Mouse (Mus musculus) lung, postnatal 0 days (tissue): ENCODE results near the gene Aspm. TPM values are rescaled to one million over a fixed set of nuclear protein-coding genes. Genes with fewer than 3 reads are reported as not detected.

Source experiments
- ATAC-seq: fragments of 200-750 bp; cut with Nextera tagmentation; 2 replicates; pipeline ENCODE4 v1.8.0; 2017; ENCODE audit warnings: moderate library complexity
- DNase-seq: peaks from one replicate; pipeline ENCODE4 v3.0.0-alpha.2; 2016; ENCODE audit warnings: low spot score
- H3K27ac ChIP-seq: fragments of 300-500 bp; sonication (generic); 2 replicates; pipeline ENCODE4 v1.5.1; 2014; ENCODE audit warnings: antibody characterized with exemption, mild to moderate bottlenecking, low read length, mixed read lengths
- H3K27me3 ChIP-seq: fragments of 300-500 bp; sonication (generic); replicated peaks from 2 replicates; pipeline ENCODE4 v1.6.1; 2014; ENCODE audit warnings: low read length, mixed read lengths; ENCODE audit not compliant: insufficient read depth
- H3K36me3 ChIP-seq: fragments of 300-500 bp; sonication (generic); 2 replicates; pipeline ENCODE4 v1.6.1; 2014; ENCODE audit warnings: low read length, mixed read lengths; ENCODE audit not compliant: insufficient read depth
- H3K4me1 ChIP-seq: fragments of 300-500 bp; sonication (generic); 2 replicates; pipeline ENCODE4 v1.6.1; 2014; ENCODE audit warnings: antibody characterized with exemption, low read depth, low read length, mixed read lengths; ENCODE audit not compliant: insufficient read depth
- H3K4me2 ChIP-seq: fragments of 300-500 bp; sonication (generic); replicated peaks from 2 replicates; pipeline ENCODE4 v1.6.1; 2014; ENCODE audit warnings: low read depth, mild to moderate bottlenecking, low read length, moderate library complexity, mixed read lengths
- H3K4me3 ChIP-seq: fragments of 300-500 bp; sonication (generic); 2 replicates; pipeline ENCODE4 v1.5.1; 2014; ENCODE audit warnings: low read depth, low read length
- H3K9ac ChIP-seq: fragments of 300-500 bp; sonication (generic); replicated peaks from 2 replicates; pipeline ENCODE4 v1.6.1; 2014; ENCODE audit warnings: low read depth, mild to moderate bottlenecking
- H3K9me3 ChIP-seq: fragments of 300-500 bp; sonication (generic); 2 replicates; pipeline ENCODE4 v1.6.1; 2016; ENCODE audit warnings: low read length, mixed read lengths
- CTCF ChIP-seq: IDR thresholded peaks from 2 replicates; pipeline ENCODE4 v1.5.1; 2016; ENCODE audit warnings: antibody characterized with exemption, mild to moderate bottlenecking
- EP300 ChIP-seq: IDR thresholded peaks from 2 replicates; pipeline ENCODE4 v1.6.1; 2016; ENCODE audit warnings: antibody characterized with exemption, mild to moderate bottlenecking, control low read depth
- WGBS: fragments of 180-500 bp; shearing (Covaris S2); extraction: QIAGEN DNeasy Blood & Tissue Kit; methylation state at CpG from one replicate; pipeline ENCODE4 v1.1.7; 2014; 5-methylcytosine and 5-hydroxymethylcytosine counted together
- polyA plus RNA-seq: library from polyadenylated mRNA; unstranded; fragments of >200 nt; fragmentation: Nextera tagmentation; extraction: Ambion mirVana; gene quantifications from 2 replicates; pipeline ENCODE4 v1.2.1, GENCODE M21; 2015

The Aspm gene
- polyA plus RNA-seq, 1 experiment from 2014 or later, result 0.54 TPM

DNA sequence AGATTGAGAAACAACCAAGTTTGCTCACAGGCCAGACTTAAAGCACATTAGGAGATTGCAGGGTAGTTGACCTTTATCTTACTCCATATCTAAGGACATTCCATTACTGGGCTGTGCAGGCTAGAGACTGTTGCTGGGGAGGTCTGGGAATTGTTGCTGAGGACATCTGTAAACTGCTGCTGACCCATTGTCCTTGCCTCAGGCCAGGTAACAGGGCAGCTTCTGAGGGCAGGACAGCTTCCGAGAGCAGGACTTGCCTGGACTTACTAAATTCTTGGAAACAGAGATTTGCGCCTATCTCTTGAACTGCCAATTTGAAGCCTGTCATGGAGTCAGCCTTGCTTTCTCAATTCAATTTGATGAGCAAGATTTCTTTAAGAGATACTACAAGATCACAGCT is 40.8 kb downstream of the Aspm start:
- Histone ChIP-seq H3K4me3 (no peak overlapping the region), H3K27me3 (no peaks in the 10 kb centered on the region), H3K9me3 (no peaks in the 10 kb centered on the region), H3K36me3 (no peaks in the 10 kb centered on the region), H3K4me2 (no peak overlapping the region), H3K9ac (no peak overlapping the region), H3K4me1 (no peaks in the 10 kb centered on the region), H3K27ac (no peak overlapping the region)
- DNase-seq, result no peak
- no peak for TF ChIP-seq EP300
- TF ChIP-seq CTCF, result no peak
- no peak for ATAC-seq
- WGBS, result 94% methylated on average over 2 of the region's 2 CpGs

DNA sequence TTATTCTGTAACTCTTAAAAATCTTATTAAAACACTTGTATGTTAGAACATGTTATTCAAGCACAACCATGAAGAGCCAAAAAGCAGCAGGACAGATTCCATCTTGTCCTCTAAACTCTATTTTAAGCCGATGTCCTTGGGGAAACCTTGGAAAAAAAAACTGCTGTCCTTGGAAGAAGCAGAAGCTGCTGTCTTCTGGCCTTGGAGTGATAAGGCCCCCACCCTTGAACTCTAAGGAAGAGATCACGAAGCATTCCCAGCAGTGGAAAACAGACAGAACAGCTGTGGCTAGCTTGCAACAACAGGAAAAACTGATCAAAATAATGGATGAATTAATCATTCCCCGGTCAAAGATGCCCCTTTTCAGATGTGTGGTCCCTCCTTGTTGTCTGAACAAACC is 41.6 kb downstream of the Aspm start:
- no peaks in the 10 kb centered on the region for H3K27me3 ChIP-seq
- no peaks in the 10 kb centered on the region for H3K4me1 ChIP-seq
- H3K36me3 ChIP-seq, result no peaks in the 10 kb centered on the region
- no peak overlapping the region for H3K9ac ChIP-seq
- no peaks in the 10 kb centered on the region for H3K9me3 ChIP-seq
- TF ChIP-seq CTCF (no peak), EP300 (no peak)
- DNase-seq, result no peak
- no peak overlapping the region for H3K4me2 ChIP-seq
- no peak overlapping the region for H3K4me3 ChIP-seq
- ATAC-seq, result no peak
- no peak overlapping the region for H3K27ac ChIP-seq
- WGBS, result 76% methylated on average over 3 of the region's 3 CpGs

DNA sequence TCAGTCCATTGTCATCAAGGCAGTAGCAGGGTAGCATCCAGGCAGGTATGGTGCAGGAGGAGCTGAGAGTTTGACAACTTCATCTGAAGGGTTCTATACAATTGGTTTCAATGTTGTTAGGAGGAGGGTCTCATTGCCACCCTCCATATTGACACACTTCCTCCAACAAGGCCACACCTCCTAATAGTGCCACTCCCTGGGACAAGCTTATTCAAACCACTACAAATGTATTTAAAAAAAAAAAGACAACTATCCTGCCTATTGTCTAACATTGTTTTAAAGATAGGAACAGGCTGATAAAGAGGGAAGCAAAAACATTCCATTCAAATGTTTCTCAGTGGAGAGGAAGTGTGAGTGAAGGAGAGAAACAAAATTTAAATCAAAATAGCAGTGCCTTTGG is 45.2 kb downstream of the Aspm start:
- Histone ChIP-seq H3K4me2 (no peak overlapping the region), H3K9ac (no peak overlapping the region), H3K36me3 (no peaks in the 10 kb centered on the region), H3K27me3 (no peaks in the 10 kb centered on the region), H3K9me3 (no peaks in the 10 kb centered on the region), H3K4me3 (no peak overlapping the region), H3K27ac (no peak overlapping the region), H3K4me1 (no peaks in the 10 kb centered on the region)
- DNase-seq, result no peak
- TF ChIP-seq CTCF (no peak), EP300 (no peak)
- no peak for ATAC-seq

DNA sequence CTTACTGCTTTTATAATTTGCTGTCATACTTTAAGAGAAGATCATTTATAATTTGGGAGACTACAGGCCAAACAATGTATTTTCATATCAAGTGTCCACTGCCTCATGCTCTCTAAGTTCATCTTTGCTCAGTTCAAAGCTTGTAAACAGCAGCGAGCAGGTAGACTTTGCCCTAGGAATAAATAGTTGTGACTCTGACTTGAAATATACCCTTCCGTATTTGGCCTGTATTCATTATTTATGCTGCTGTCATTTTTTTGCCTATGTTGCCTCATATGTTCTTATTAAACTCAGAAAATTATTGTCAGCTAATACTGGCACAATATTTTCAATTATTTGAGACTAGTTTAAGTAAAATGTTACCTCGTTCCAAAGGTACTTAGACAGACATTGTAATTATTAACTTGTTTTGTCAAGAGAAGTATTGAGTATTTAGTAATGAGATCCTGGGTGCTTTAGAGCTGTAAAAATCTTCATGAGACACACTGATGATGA is 46.7 kb downstream of the Aspm start, which contains the start of gene F13b:
F13b (plus strand) TSS at position 445 of the 495 bp plus-strand sequence.
- Histone ChIP-seq H3K27me3 (no peaks in the 10 kb centered on the region), H3K4me2 (no peak within 1 kb of the TSS), H3K36me3 (no peaks in the 10 kb centered on the region), H3K4me3 (no peak within 1 kb of the TSS), H3K4me1 (no peaks in the 10 kb centered on the region), H3K9me3 (no peaks in the 10 kb centered on the region), H3K27ac (no peak within 1 kb of the TSS), H3K9ac (no peak within 1 kb of the TSS)
- ATAC-seq (no peak), DNase-seq (no peak)
- TF ChIP-seq EP300 (no peak), CTCF (no peak)
- 78% methylated on average over 3 of the region's 3 CpGs for WGBS

DNA sequence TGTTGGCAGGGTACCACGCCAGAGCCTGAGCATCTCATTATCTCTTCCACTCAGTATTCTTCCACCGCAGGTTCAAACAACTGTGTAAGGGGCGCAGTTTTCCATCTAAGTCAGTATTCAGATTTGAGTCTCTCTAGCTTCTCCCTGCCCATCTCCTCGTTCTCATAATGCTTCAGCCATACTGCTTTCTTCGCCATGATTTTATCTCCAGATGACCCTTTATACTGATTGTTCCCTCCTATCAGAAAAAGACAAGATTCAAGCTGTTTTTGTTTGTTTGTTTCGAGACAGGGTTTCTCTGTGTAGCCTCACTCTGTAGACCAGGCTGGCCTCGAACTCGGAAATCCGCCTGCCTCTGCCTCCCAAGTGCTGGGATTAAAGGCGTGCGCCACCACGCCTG is 60.0 kb downstream of the Aspm start:
- TF ChIP-seq EP300, result no peak
- no peak for TF ChIP-seq CTCF
- no peak overlapping the region for H3K27ac ChIP-seq
- ATAC-seq (no peak), DNase-seq (no peak)
- no peaks in the 10 kb centered on the region for H3K4me1 ChIP-seq
- H3K9me3 ChIP-seq, result no peaks in the 10 kb centered on the region
- H3K4me2 ChIP-seq, result no peak overlapping the region
- H3K4me3 ChIP-seq, result no peak overlapping the region
- H3K36me3 ChIP-seq, result no peaks in the 10 kb centered on the region
- whole genome bisulfite sequencing, result 88% methylated on average over 12 of the region's 12 CpGs
- H3K27me3 ChIP-seq, result no peaks in the 10 kb centered on the region
- no peak overlapping the region for H3K9ac ChIP-seq

Other genes starting within 250 kb of the Aspm start
- gene Crb1, start 77.7 kb upstream of the Aspm start, polyA plus RNA-seq, result 0.10 and 0.18 TPM in 2 replicates
- gene Zbtb41, start 32.5 kb upstream of the Aspm start, polyA plus RNA-seq, result 3.0 and 4.3 TPM in 2 replicates
- 0.06 TPM in 1 of 2 replicates, not detected in the other for gene F13b, start 46.9 kb downstream of the Aspm start, polyA plus RNA-seq
- not detected in 2 replicates for gene Cfhr1, start 105.5 kb downstream of the Aspm start, polyA plus RNA-seq